Mouse (Mus musculus): ENCODE data around the gene Vmo1. TPM values are rescaled to one million over a fixed set of nuclear protein-coding genes. Genes with fewer than 3 reads are reported as not detected.
"Not testable (repeated sequence)": the region's sequence is repeated elsewhere in the genome, so short reads cannot be mapped to it uniquely, and the experiment has no call there.

Gene Vmo1
- polyA plus RNA-seq, 1 experiment from 2014 or later, result 0.44 TPM

GRCm38 (mm10) chr11:70499566-70500475, 14.6 kb downstream of the Vmo1 start:
- Histone ChIP-seq H3K9me3 (replicated peaks; ENCODE audit: control insufficient read depth, low read length) (no peaks in the 10 kb centered on the region), H3K4me3 (ENCODE audit: low read depth, low read length) (no peak overlapping the region), H3K27ac (ENCODE audit: low read length) (no peak overlapping the region), H3K9ac (ENCODE audit: low read depth, low read length) (no peak overlapping the region), H3K36me3 (ENCODE audit: control insufficient read depth, insufficient read depth) (no peaks in the 10 kb centered on the region), H3K4me1 (ENCODE audit: control insufficient read depth, low read depth, low read length) (peaks cover under 1% of the 10 kb centered on the region), H3K27me3 (ENCODE audit: control insufficient read depth, insufficient read depth, low read depth, low read length) (no peaks in the 10 kb centered on the region; the same call in 1 of the 2 replicates), H3K4me2 (ENCODE audit: low read depth, low read length) (no peak overlapping the region)
- 52% methylated on average over 14 of the region's 14 CpGs for WGBS (ENCODE audit: insufficient replicate concordance)
- ATAC-seq (ENCODE audit: low read depth), result no peak

DNA sequence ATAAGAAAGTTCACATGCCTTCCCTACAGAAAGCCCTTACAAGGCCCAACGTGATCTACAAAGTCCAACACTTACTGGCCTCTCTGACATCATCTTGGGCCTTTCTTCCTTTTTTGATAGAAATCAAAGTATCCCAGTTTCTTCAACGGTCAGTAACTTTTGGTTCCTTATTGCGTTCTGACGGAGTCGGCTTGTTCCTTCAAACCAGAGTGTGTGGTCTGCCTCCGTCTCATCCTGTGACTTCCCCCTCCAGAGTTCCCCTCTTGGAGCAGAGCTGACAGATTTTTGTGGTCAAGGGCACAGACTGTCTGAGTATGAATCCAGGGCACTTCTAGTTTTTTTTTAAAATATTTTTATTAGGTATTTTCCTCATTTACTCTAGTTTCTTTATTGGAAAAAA, 24.7 kb downstream of the Vmo1 start:
- no peak overlapping the region for H3K27ac ChIP-seq (ENCODE audit: low read length)
- WGBS (ENCODE audit: insufficient replicate concordance), result 23% methylated on average over 6 of the region's 6 CpGs
- no peak overlapping the region for H3K9ac ChIP-seq (ENCODE audit: low read depth, low read length)

GRCm38 (mm10) chr11:70489138-70489537, 25.3 kb downstream of the Vmo1 start:
- 56% methylated on average over 3 of the region's 3 CpGs for WGBS (ENCODE audit: insufficient replicate concordance)

More for the DNA sequence above, 24.7 kb downstream of the Vmo1 start:
- no peak overlapping the region for H3K4me2 ChIP-seq (ENCODE audit: low read depth, low read length)
- no peak for ATAC-seq (ENCODE audit: low read depth)
- no peaks in the 10 kb centered on the region for H3K9me3 ChIP-seq (replicated peaks; ENCODE audit: control insufficient read depth, low read length)
- H3K4me3 ChIP-seq (ENCODE audit: low read depth, low read length), result no peak overlapping the region
- no peaks in the 10 kb centered on the region for H3K4me1 ChIP-seq (ENCODE audit: control insufficient read depth, low read depth, low read length)
- H3K27me3 ChIP-seq (ENCODE audit: control insufficient read depth, insufficient read depth, low read depth, low read length), result no peaks in the 10 kb centered on the region
- no peaks in the 10 kb centered on the region for H3K36me3 ChIP-seq (ENCODE audit: control insufficient read depth, insufficient read depth)

DNA sequence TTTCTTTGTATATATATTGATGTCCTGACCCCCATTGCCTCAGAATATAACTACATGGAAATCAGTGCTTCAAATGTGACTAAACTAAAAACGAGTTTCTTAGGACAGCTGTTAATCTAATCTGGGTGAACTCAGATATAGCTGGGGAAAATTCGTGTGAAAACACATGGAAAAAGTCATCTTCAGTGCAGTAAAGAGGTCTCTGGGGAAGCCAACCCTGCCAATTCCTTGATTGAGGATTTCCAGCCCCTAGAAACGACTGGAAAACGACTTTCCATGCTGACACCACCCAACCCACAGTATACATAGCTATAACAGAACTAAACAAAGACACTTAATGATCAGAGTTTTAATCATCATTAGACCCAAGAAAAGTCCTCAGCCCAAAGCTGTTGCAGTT, 26.6 kb downstream of the Vmo1 start:
- whole genome bisulfite sequencing (ENCODE audit: insufficient replicate concordance), result 34% methylated on average over 4 of the region's 4 CpGs

More at GRCm38 (mm10) chr11:70489138-70489537, 25.3 kb downstream of the Vmo1 start:
- ATAC-seq (ENCODE audit: low read depth), result no peak
- no peak overlapping the region for H3K27ac ChIP-seq (ENCODE audit: low read length)
- H3K36me3 ChIP-seq (ENCODE audit: control insufficient read depth, insufficient read depth), result no peaks in the 10 kb centered on the region
- H3K9me3 ChIP-seq (replicated peaks; ENCODE audit: control insufficient read depth, low read length), result no peaks in the 10 kb centered on the region
- H3K4me2 ChIP-seq (ENCODE audit: low read depth, low read length), result no peak overlapping the region
- no peak overlapping the region for H3K4me3 ChIP-seq (ENCODE audit: low read depth, low read length)
- no peaks in the 10 kb centered on the region for H3K4me1 ChIP-seq (ENCODE audit: control insufficient read depth, low read depth, low read length)
- no peak overlapping the region for H3K9ac ChIP-seq (ENCODE audit: low read depth, low read length)
- H3K27me3 ChIP-seq (ENCODE audit: control insufficient read depth, insufficient read depth, low read depth, low read length), result no peaks in the 10 kb centered on the region

GRCm38 (mm10) chr11:70485498-70485897, 28.9 kb downstream of the Vmo1 start:
- Histone ChIP-seq H3K9ac (ENCODE audit: low read depth, low read length) (no peak overlapping the region), H3K36me3 (ENCODE audit: control insufficient read depth, insufficient read depth) (no peaks in the 10 kb centered on the region), H3K4me3 (ENCODE audit: low read depth, low read length) (no peak overlapping the region), H3K4me2 (ENCODE audit: low read depth, low read length) (no peak overlapping the region), H3K9me3 (replicated peaks; ENCODE audit: control insufficient read depth, low read length) (no peaks in the 10 kb centered on the region), H3K27ac (ENCODE audit: low read length) (no peak overlapping the region), H3K27me3 (ENCODE audit: control insufficient read depth, insufficient read depth, low read depth, low read length) (no peaks in the 10 kb centered on the region), H3K4me1 (ENCODE audit: control insufficient read depth, low read depth, low read length) (no peaks in the 10 kb centered on the region)
- ATAC-seq (ENCODE audit: low read depth), result no peak
- 37% methylated on average over 2 of the region's 2 CpGs for WGBS (ENCODE audit: insufficient replicate concordance)

More for the DNA sequence above, 26.6 kb downstream of the Vmo1 start:
- ATAC-seq (ENCODE audit: low read depth), result no peak
- no peak overlapping the region for H3K9ac ChIP-seq (ENCODE audit: low read depth, low read length)
- H3K27me3 ChIP-seq (ENCODE audit: control insufficient read depth, insufficient read depth, low read depth, low read length), result no peaks in the 10 kb centered on the region
- H3K9me3 ChIP-seq (replicated peaks; ENCODE audit: control insufficient read depth, low read length), result no peaks in the 10 kb centered on the region
- no peak overlapping the region for H3K4me2 ChIP-seq (ENCODE audit: low read depth, low read length)
- no peaks in the 10 kb centered on the region for H3K36me3 ChIP-seq (ENCODE audit: control insufficient read depth, insufficient read depth)
- H3K27ac ChIP-seq (ENCODE audit: low read length), result no peak overlapping the region
- no peak overlapping the region for H3K4me3 ChIP-seq (ENCODE audit: low read depth, low read length)
- H3K4me1 ChIP-seq (ENCODE audit: control insufficient read depth, low read depth, low read length), result no peaks in the 10 kb centered on the region

- no peak for ATAC-seq (ENCODE audit: low read depth)
- Histone ChIP-seq H3K9me3 (replicated peaks; ENCODE audit: control insufficient read depth, low read length) (no peaks in the 10 kb centered on the region), H3K4me2 (ENCODE audit: low read depth, low read length) (no peak overlapping the region), H3K4me1 (ENCODE audit: control insufficient read depth, low read depth, low read length) (no peaks in the 10 kb centered on the region), H3K27ac (ENCODE audit: low read length) (no peak overlapping the region), H3K36me3 (ENCODE audit: control insufficient read depth, insufficient read depth) (no peaks in the 10 kb centered on the region), H3K9ac (ENCODE audit: low read depth, low read length) (no peak overlapping the region), H3K4me3 (ENCODE audit: low read depth, low read length) (no peak overlapping the region), H3K27me3 (ENCODE audit: control insufficient read depth, insufficient read depth, low read depth, low read length) (no peaks in the 10 kb centered on the region)
- WGBS (ENCODE audit: insufficient replicate concordance), result 60% methylated on average over 12 of the region's 12 CpGs
Measured at GRCm38 (mm10) chr11:70474872-70475534, 39.4 kb downstream of the Vmo1 start.

GRCm38 (mm10) chr11:70473291-70473690, 41.1 kb downstream of the Vmo1 start:
- not testable (repeated sequence) for H3K27ac ChIP-seq (ENCODE audit: low read length); H3K36me3 ChIP-seq (ENCODE audit: control insufficient read depth, insufficient read depth); H3K27me3 ChIP-seq (ENCODE audit: control insufficient read depth, insufficient read depth, low read depth, low read length); H3K9me3 ChIP-seq (replicated peaks; ENCODE audit: control insufficient read depth, low read length); H3K4me2 ChIP-seq (ENCODE audit: low read depth, low read length); H3K4me1 ChIP-seq (ENCODE audit: control insufficient read depth, low read depth, low read length); H3K4me3 ChIP-seq (ENCODE audit: low read depth, low read length); H3K9ac ChIP-seq (ENCODE audit: low read depth, low read length); ATAC-seq (ENCODE audit: low read depth)
- 73% methylated on average over 5 of the region's 5 CpGs for WGBS (ENCODE audit: insufficient replicate concordance)

DNA sequence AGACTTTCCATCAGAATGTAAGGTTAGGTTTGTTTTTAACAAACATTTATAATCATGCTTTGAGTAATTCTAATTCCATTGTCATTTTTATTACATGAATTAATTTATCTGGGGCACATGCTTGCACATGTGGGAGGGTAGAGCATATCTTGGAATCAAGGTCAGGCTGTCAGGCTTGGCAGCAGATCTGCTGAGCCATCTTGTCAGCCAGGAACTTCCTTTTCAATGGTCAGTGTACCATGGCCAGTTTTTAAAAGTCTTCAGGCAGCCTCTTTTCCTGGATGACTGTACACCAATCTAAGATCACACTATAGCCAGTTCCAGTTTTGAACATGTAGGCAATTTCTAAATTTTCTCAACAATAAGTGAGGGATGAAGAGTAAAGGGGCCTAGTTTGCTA, 41.7 kb downstream of the Vmo1 start:
- Histone ChIP-seq H3K36me3 (ENCODE audit: control insufficient read depth, insufficient read depth) (no peaks in the 10 kb centered on the region), H3K4me2 (ENCODE audit: low read depth, low read length) (no peak overlapping the region), H3K9ac (ENCODE audit: low read depth, low read length) (no peak overlapping the region), H3K27ac (ENCODE audit: low read length) (no peak overlapping the region), H3K9me3 (replicated peaks; ENCODE audit: control insufficient read depth, low read length) (no peaks in the 10 kb centered on the region), H3K27me3 (ENCODE audit: control insufficient read depth, insufficient read depth, low read depth, low read length) (no peaks in the 10 kb centered on the region), H3K4me3 (ENCODE audit: low read depth, low read length) (no peak overlapping the region), H3K4me1 (ENCODE audit: control insufficient read depth, low read depth, low read length) (no peaks in the 10 kb centered on the region)
- no peak for ATAC-seq (ENCODE audit: low read depth)

DNA sequence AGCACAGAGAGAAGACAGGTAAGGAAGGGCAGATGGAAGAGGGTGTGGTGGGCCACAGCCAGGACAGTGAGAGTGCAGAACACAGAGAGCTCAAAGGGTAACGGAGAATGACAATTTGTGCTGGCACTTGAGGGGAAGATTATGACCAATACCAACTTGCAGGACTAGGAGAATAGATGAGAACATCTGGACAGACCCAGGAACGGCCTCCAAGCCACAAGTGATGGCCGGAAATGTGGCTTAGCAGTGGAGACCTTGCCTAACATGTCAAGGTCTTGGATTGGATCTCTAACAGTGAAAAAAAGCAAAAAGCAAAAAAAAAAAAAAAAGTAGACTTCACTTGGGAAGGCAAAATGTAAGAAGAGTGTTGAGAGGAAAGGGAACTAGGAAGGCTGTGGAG, 44.7 kb downstream of the Vmo1 start:
- H3K4me2 ChIP-seq (ENCODE audit: low read depth, low read length), result no peak overlapping the region
- no peak for ATAC-seq (ENCODE audit: low read depth)
- WGBS (ENCODE audit: insufficient replicate concordance), result 59% methylated on average over 3 of the region's 3 CpGs
- H3K36me3 ChIP-seq (ENCODE audit: control insufficient read depth, insufficient read depth), result no peaks in the 10 kb centered on the region
- no peak overlapping the region for H3K4me3 ChIP-seq (ENCODE audit: low read depth, low read length)
- H3K27me3 ChIP-seq (ENCODE audit: control insufficient read depth, insufficient read depth, low read depth, low read length), result peaks cover 18% of the 10 kb centered on the region
- no peaks in the 10 kb centered on the region for H3K9me3 ChIP-seq (replicated peaks; ENCODE audit: control insufficient read depth, low read length)
- no peaks in the 10 kb centered on the region for H3K4me1 ChIP-seq (ENCODE audit: control insufficient read depth, low read depth, low read length)
- H3K9ac ChIP-seq (ENCODE audit: low read depth, low read length), result no peak overlapping the region
- H3K27ac ChIP-seq (ENCODE audit: low read length), result no peak overlapping the region

Measured in liver, embryonic 16.5 days (tissue).